Mouse (Mus musculus) liver, adult 2 months (tissue): Measurements from ENCODE around the gene Nrbp1.

Experiments
- CTCF ChIP-seq: fragments of 200-500 bp; IDR thresholded peaks from 2 replicates; pipeline ENCODE4 v1.5.1; 2011; ENCODE audit warnings: low read depth, low read length, control low read depth
- POLR2A ChIP-seq: fragments of 200-500 bp; IDR thresholded peaks from 2 replicates; pipeline ENCODE4 v1.6.1; 2011; ENCODE audit warnings: low read length, control low read depth; ENCODE audit not compliant: insufficient read depth; ENCODE audit errors: extremely low read depth

GRCm38 (mm10) chr5:31199321-31199892, 41.3 kb upstream of the Nrbp1 start:
- TF ChIP-seq CTCF: no peak
- TF ChIP-seq POLR2A: no peak
